Mouse (Mus musculus): Measurements from ENCODE around the gene Bloc1s3. TPM values are rescaled to one million over a fixed set of nuclear protein-coding genes. Genes with fewer than 3 reads are reported as not detected.

The Bloc1s3 gene
- polyA plus RNA-seq, 1 experiment from 2014 or later: 1.9 TPM

GRCm38 (mm10) chr7:19468279-19468678 is 39.9 kb downstream of the Bloc1s3 start:
- Histone ChIP-seq H3K9me3 (no peaks in the 10 kb centered on the region), H3K36me3 (replicated peaks) (no peaks in the 10 kb centered on the region), H3K4me1 (peaks cover 37% of the 10 kb centered on the region), H3K27ac (replicated peaks) (no peak overlapping the region), H3K27me3 (replicated peaks; ENCODE audit: low read depth, poor library complexity, severe bottlenecking) (peaks cover 91% of the 10 kb centered on the region), H3K4me3 (no peak overlapping the region)
- no peak for DNase-seq (ENCODE audit: low spot score)
- WGBS: 72% methylated on average over 12 of the region's 12 CpGs

GRCm38 (mm10) chr7:19467638-19468037 is 40.5 kb downstream of the Bloc1s3 start:
- no peaks in the 10 kb centered on the region for H3K9me3 ChIP-seq
- H3K4me1 ChIP-seq: peaks cover 44% of the 10 kb centered on the region
- H3K27ac ChIP-seq (replicated peaks): no peak overlapping the region
- DNase-seq (ENCODE audit: low spot score): no peak
- 36% methylated on average over 6 of the region's 6 CpGs for WGBS
- H3K27me3 ChIP-seq (replicated peaks; ENCODE audit: low read depth, poor library complexity, severe bottlenecking): peaks cover 91% of the 10 kb centered on the region
- H3K4me3 ChIP-seq: no peak overlapping the region
- no peaks in the 10 kb centered on the region for H3K36me3 ChIP-seq (replicated peaks)

DNA sequence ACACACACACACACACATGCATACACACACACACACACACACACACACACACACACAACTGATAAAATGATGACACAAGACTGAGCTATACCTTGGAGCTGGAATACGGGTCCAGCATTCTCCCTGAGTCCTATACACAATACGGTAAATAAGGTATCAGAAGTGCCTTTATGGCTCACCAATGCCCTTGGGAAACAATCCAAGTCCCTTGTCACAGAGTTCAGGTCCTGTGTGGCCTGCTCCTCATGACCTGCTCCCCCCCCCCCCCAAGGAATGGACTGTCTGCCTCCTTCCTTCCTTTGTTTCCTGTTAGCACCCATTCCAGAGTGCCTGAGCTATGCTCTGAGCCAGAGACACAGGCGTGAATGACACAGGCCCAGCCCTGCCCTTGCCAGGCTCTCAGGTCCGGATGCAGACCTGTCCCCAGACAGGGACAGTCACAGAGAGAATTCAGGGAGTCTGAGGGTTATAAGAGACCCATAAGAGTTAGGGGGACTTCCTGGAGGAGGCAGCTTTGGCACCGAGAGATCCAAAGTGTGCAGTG is 41.5 kb downstream of the Bloc1s3 start:
- no peak overlapping the region for H3K4me3 ChIP-seq
- no peaks in the 10 kb centered on the region for H3K36me3 ChIP-seq (replicated peaks)
- no peak overlapping the region for H3K27ac ChIP-seq (replicated peaks)
- peaks cover 81% of the 10 kb centered on the region for H3K27me3 ChIP-seq (replicated peaks; ENCODE audit: low read depth, poor library complexity, severe bottlenecking)
- H3K4me1 ChIP-seq: peaks cover 47% of the 10 kb centered on the region
- H3K9me3 ChIP-seq: no peaks in the 10 kb centered on the region
- no peak for DNase-seq (ENCODE audit: low spot score)
- WGBS: 64% methylated on average over 5 of the region's 5 CpGs

GRCm38 (mm10) chr7:19464367-19465307 is 43.5 kb downstream of the Bloc1s3 start:
- Histone ChIP-seq H3K27ac (replicated peaks) (peak overlapping the region; percentile 85), H3K9me3 (no peaks in the 10 kb centered on the region), H3K36me3 (replicated peaks) (no peaks in the 10 kb centered on the region), H3K4me3 (peak overlapping the region; percentile 44), H3K4me1 (peaks cover 44% of the 10 kb centered on the region), H3K27me3 (replicated peaks; ENCODE audit: low read depth, poor library complexity, severe bottlenecking) (peaks cover 61% of the 10 kb centered on the region)
- peak; percentile 77 for DNase-seq (ENCODE audit: low spot score)
- 6% methylated on average over 22 of the region's 22 CpGs for WGBS

GRCm38 (mm10) chr7:19462884-19463381 is 45.2 kb downstream of the Bloc1s3 start, which contains the start of gene Exoc3l2:
Exoc3l2 (plus strand) TSS chr7:19463331.
- peak within 1 kb of the TSS; percentile 44 for H3K4me3 ChIP-seq

DNA sequence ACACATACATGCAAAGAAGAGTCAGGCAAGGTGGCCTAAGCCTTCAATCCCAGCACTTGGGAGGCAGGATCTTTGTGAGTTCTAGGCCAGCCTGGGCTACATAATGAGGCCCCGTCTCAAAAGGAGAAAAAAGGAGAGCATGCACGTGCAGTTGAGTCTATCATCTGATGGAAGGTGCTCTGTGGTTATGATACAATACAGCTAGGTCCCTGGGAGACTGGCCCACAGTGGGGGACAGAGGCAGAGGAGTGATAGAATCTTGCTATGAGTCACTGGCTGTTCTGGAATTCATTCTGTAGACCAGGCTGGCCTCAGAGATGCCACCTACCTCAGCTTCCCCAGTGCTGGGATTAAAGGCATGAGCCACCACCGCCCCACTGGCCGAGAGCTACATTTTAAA is 45.7 kb downstream of the Bloc1s3 start:
- H3K4me3 ChIP-seq: peak overlapping the region; percentile 44; the same call in 1 of the 2 replicates
- no peak for DNase-seq (ENCODE audit: low spot score)
- no peaks in the 10 kb centered on the region for H3K36me3 ChIP-seq (replicated peaks)
- peak overlapping the region; percentile 71; the same call in 1 of the 2 replicates for H3K27ac ChIP-seq (replicated peaks)
- H3K4me1 ChIP-seq: peaks cover 51% of the 10 kb centered on the region
- peaks cover 39% of the 10 kb centered on the region for H3K27me3 ChIP-seq (replicated peaks; ENCODE audit: low read depth, poor library complexity, severe bottlenecking)
- H3K9me3 ChIP-seq: no peaks in the 10 kb centered on the region
- 60% methylated on average over 4 of the region's 4 CpGs for WGBS

More at GRCm38 (mm10) chr7:19462884-19463381, 45.2 kb downstream of the Bloc1s3 start, which contains the start of gene Exoc3l2:
- no peak for DNase-seq (ENCODE audit: low spot score)
- peaks cover 46% of the 10 kb centered on the region for H3K4me1 ChIP-seq
- H3K36me3 ChIP-seq (replicated peaks): no peaks in the 10 kb centered on the region
- 27% methylated on average over 6 of the region's 6 CpGs for WGBS
- H3K9me3 ChIP-seq: no peaks in the 10 kb centered on the region
- H3K27me3 ChIP-seq (replicated peaks; ENCODE audit: low read depth, poor library complexity, severe bottlenecking): peaks cover 44% of the 10 kb centered on the region
- peak within 1 kb of the TSS; percentile 85 for H3K27ac ChIP-seq (replicated peaks)

DNA sequence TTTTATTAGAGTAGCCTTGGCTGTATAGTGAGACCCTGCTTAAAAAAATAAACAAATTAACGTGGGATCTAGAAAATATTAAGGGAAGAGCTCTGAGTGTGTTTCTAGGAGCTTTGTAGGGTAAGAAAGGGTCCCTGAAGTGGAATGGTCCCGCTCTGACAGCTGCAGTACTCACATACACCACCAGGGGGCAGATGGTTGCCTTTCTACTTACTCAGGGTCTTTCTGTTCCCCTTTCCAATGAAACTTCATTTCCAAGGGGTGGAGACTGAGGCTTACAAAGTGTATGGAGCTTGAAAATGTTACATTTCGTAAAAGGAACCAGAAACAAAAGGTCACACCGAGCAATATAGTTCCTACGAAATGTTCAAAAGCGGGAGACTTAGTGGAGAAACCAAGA is 46.7 kb downstream of the Bloc1s3 start:
- peaks cover 61% of the 10 kb centered on the region for H3K4me1 ChIP-seq
- no peaks in the 10 kb centered on the region for H3K9me3 ChIP-seq
- 16% methylated on average over 6 of the region's 6 CpGs for WGBS
- H3K27me3 ChIP-seq (replicated peaks; ENCODE audit: low read depth, poor library complexity, severe bottlenecking): peaks cover 29% of the 10 kb centered on the region
- H3K4me3 ChIP-seq: no peak overlapping the region
- peaks cover 5% of the 10 kb centered on the region; the same call in 1 of the 2 replicates for H3K36me3 ChIP-seq (replicated peaks)
- no peak overlapping the region for H3K27ac ChIP-seq (replicated peaks)
- peak; percentile 88 for DNase-seq (ENCODE audit: low spot score)

GRCm38 (mm10) chr7:19460500-19460899 is 47.7 kb downstream of the Bloc1s3 start:
- H3K4me1 ChIP-seq: peaks cover 66% of the 10 kb centered on the region
- H3K36me3 ChIP-seq (replicated peaks): peaks cover 15% of the 10 kb centered on the region
- H3K4me3 ChIP-seq: no peak overlapping the region
- H3K9me3 ChIP-seq: no peaks in the 10 kb centered on the region
- no peak overlapping the region for H3K27ac ChIP-seq (replicated peaks)
- peaks cover 19% of the 10 kb centered on the region for H3K27me3 ChIP-seq (replicated peaks; ENCODE audit: low read depth, poor library complexity, severe bottlenecking)
- no peak for DNase-seq (ENCODE audit: low spot score)
- WGBS: 76% methylated on average over 1 of the region's 1 CpGs

DNA sequence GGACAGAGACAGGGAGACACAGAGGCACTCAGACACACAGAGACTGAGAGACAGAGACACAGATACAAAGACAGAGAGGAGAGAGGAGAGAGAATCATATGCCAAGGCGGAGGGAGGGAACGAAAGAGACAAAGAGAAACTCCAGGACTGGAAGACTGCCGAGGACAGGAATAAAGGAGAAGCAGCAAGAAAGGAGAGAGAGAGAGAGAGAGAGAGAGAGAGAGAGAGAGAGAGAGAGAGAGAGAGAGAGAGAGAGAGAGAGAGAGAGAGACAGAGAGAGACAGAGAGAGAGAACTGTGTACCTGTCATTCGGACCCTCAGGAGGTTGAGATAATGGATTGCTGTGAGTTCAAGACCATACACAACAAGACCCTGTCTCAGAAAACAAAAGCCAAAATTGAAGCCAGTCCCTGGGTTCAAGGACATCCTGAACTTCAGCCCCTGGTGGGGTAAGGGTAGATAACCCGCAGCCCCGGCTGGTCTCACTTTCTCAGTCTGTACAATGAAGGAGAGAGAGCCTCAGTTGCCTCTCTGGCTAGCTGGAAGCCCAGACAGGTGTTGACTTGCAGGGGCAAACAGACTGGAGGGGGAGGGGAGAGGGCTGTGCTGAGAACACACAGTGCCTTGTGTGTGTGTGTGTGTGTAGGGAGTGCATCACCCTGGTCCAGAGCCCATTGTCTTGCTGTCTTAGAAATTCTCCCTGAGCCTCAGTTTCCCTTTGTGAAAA is 48.9 kb downstream of the Bloc1s3 start:
- WGBS: 17% methylated on average over 6 of the region's 6 CpGs

GRCm38 (mm10) chr7:19458591-19459111 is 49.5 kb downstream of the Bloc1s3 start, which contains the start of gene Mark4:
Mark4 (minus strand) TSS chr7:19458821.
- peak; percentile 93 for DNase-seq (ENCODE audit: low spot score)
- peaks cover 9% of the 10 kb centered on the region for H3K27me3 ChIP-seq (replicated peaks; ENCODE audit: low read depth, poor library complexity, severe bottlenecking)
- peak within 1 kb of the TSS; percentile 94 for H3K27ac ChIP-seq (replicated peaks)
- 1% methylated on average over 36 of the region's 42 CpGs for WGBS
- H3K9me3 ChIP-seq: no peaks in the 10 kb centered on the region
- H3K4me3 ChIP-seq: peak within 1 kb of the TSS; percentile 99
- H3K4me1 ChIP-seq: peaks cover 48% of the 10 kb centered on the region
- peaks cover 33% of the 10 kb centered on the region for H3K36me3 ChIP-seq (replicated peaks)

More for the DNA sequence above, 48.9 kb downstream of the Bloc1s3 start:
- DNase-seq (ENCODE audit: low spot score): no peak
- peak overlapping the region; percentile 99 for H3K4me3 ChIP-seq
- peaks cover 55% of the 10 kb centered on the region for H3K4me1 ChIP-seq
- peaks cover 9% of the 10 kb centered on the region for H3K27me3 ChIP-seq (replicated peaks; ENCODE audit: low read depth, poor library complexity, severe bottlenecking)
- H3K9me3 ChIP-seq: no peaks in the 10 kb centered on the region
- peak overlapping the region; percentile 94 for H3K27ac ChIP-seq (replicated peaks)
- peaks cover 27% of the 10 kb centered on the region for H3K36me3 ChIP-seq (replicated peaks)

GRCm38 (mm10) chr7:19458072-19458486 is 50.1 kb downstream of the Bloc1s3 start:
- H3K4me3 ChIP-seq: peak overlapping the region; percentile 99
- no peaks in the 10 kb centered on the region for H3K9me3 ChIP-seq
- peak; percentile 88 for DNase-seq (ENCODE audit: low spot score)
- under 1% methylated on average over 31 of the region's 31 CpGs for WGBS
- H3K27me3 ChIP-seq (replicated peaks; ENCODE audit: low read depth, poor library complexity, severe bottlenecking): peaks cover 4% of the 10 kb centered on the region
- peaks cover 38% of the 10 kb centered on the region for H3K36me3 ChIP-seq (replicated peaks)
- H3K27ac ChIP-seq (replicated peaks): peak overlapping the region; percentile 94
- peaks cover 42% of the 10 kb centered on the region for H3K4me1 ChIP-seq

All from embryonic facial prominence, embryonic 10.5 days (tissue).